Mouse (Mus musculus) megakaryocyte, embryonic 14.5 days (primary cell): ENCODE results near the gene Nup133. TPM values are rescaled to one million over a fixed set of nuclear protein-coding genes. Genes with fewer than 3 reads are reported as not detected.

Source experiments
- H3K27me3 ChIP-seq: replicated peaks from 2 replicates; pipeline ENCODE3; 2012; ENCODE audit warnings: inconsistent platforms
- H3K36me3 ChIP-seq: replicated peaks from 2 replicates; pipeline ENCODE3; 2012; ENCODE audit warnings: low read length, inconsistent platforms, mixed read lengths
- H3K4me1 ChIP-seq: 2 replicates; pipeline ENCODE4 v1.6.1; 2012; ENCODE audit warnings: inconsistent platforms
- H3K4me3 ChIP-seq: replicated peaks from 2 replicates; pipeline ENCODE3; 2012; ENCODE audit warnings: moderate library complexity, mild to moderate bottlenecking, inconsistent platforms
- H3K9me3 ChIP-seq: 2 replicates; pipeline ENCODE4 v1.6.1; 2012; ENCODE audit warnings: inconsistent platforms
- FLI1 ChIP-seq: IDR thresholded peaks from 2 replicates; pipeline ENCODE4 v1.6.1; 2012; ENCODE audit warnings: low read length, inconsistent platforms, mixed read lengths
- GATA1 ChIP-seq: IDR thresholded peaks from 3 replicates; pipeline ENCODE4 v1.6.1; 2012; ENCODE audit warnings: mixed read lengths, low read length, inconsistent platforms, borderline replicate concordance
- polyA plus RNA-seq: library from polyadenylated mRNA; stranded (reverse); fragments of >175 nt; gene quantifications from 2 replicates; pipeline ENCODE4 v1.2.3, GENCODE M21; 2012; ENCODE audit warnings: low replicate concordance; ENCODE audit not compliant: insufficient read depth

The Nup133 gene
- polyA plus RNA-seq, 1 experiment = 2.9 TPM

- Histone ChIP-seq H3K4me1 (peaks cover 44% of the 10 kb centered on the region), H3K9me3 (peaks cover 14% of the 10 kb centered on the region), H3K27me3 (peaks cover 30% of the 10 kb centered on the region), H3K36me3 (no peaks in the 10 kb centered on the region), H3K4me3 (peak overlapping the region; percentile 92)
- TF ChIP-seq FLI1 = no peak
These were observed 90.5 kb downstream of the Nup133 start for GRCm38 (mm10) chr8:123858574-123858940.

GRCm38 (mm10) chr8:123857361-123857760, 91.7 kb downstream of the Nup133 start:
- H3K9me3 ChIP-seq = peaks cover 10% of the 10 kb centered on the region
- no peak overlapping the region for H3K4me3 ChIP-seq
- peaks cover 40% of the 10 kb centered on the region for H3K4me1 ChIP-seq
- no peaks in the 10 kb centered on the region for H3K36me3 ChIP-seq
- TF ChIP-seq GATA1 (no peak), FLI1 (no peak)
- peaks cover 21% of the 10 kb centered on the region for H3K27me3 ChIP-seq

DNA sequence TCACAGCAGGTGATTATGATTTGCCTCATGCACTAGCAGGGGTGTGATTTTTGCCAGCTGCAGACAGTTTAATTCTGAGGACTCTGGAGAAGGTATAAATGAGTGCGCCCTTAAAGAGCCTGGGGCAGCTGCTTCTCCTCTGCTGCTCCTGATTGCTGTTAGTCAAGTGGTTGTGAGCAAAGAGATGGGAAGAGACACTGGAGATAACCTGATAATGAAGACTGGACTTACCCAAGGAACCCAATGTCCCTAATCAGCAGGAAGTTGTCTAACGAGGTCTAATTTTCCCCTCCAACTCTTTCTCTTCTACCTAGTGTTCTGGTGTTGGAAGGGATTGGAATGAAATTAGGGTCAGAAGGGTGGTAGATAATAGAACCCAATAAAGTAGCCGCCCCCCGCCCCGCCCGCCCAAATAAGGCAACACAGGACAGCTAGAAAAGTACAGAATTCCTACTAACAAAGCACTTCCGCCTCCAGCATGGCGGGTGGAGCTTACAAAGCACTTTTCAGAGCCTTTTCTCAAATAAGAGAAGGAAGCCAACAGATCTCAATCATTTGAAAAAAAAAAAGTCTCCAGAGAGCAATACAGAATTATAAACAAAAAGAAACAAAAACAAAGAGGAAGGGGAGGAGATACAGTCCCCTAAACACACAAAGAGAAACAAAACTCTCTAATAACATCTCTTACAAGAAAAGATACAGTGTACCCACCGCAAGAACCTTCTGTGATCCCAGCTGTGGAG, 94.2 kb downstream of the Nup133 start:
- TF ChIP-seq FLI1 (no peak), GATA1 (no peak)
- Histone ChIP-seq H3K4me3 (no peak overlapping the region), H3K4me1 (peaks cover 38% of the 10 kb centered on the region), H3K27me3 (peaks cover 8% of the 10 kb centered on the region), H3K9me3 (no peaks in the 10 kb centered on the region), H3K36me3 (no peaks in the 10 kb centered on the region)

GRCm38 (mm10) chr8:123854252-123854651, 94.8 kb downstream of the Nup133 start:
- Histone ChIP-seq H3K27me3 (peaks cover 4% of the 10 kb centered on the region), H3K4me3 (no peak overlapping the region), H3K9me3 (no peaks in the 10 kb centered on the region), H3K4me1 (peaks cover 33% of the 10 kb centered on the region), H3K36me3 (no peaks in the 10 kb centered on the region)
- no peak for TF ChIP-seq GATA1
- no peak for TF ChIP-seq FLI1

DNA sequence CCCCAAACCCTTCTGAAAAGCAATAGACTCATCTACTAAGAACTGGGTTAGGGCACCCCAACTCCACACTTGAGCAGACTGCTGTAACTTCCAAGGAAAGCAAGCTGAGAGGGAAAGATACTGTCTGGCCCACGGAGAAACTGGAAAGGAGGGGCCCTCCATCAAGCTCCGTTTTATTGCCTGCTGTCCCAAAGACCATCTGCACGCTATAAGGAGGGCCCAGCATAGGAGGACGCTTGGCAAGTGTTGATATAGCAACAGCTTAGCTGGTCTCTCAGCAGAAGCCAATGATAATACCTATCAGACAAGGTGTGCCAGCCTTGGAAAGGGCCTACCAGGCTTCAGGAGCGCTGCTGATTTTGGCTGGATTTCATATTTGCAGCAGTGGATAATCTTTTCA, 97.5 kb downstream of the Nup133 start:
- Histone ChIP-seq H3K4me1 (peaks cover 29% of the 10 kb centered on the region), H3K4me3 (no peak overlapping the region), H3K36me3 (no peaks in the 10 kb centered on the region), H3K9me3 (no peaks in the 10 kb centered on the region), H3K27me3 (peaks cover 14% of the 10 kb centered on the region)
- no peak for TF ChIP-seq FLI1
- no peak for TF ChIP-seq GATA1

DNA sequence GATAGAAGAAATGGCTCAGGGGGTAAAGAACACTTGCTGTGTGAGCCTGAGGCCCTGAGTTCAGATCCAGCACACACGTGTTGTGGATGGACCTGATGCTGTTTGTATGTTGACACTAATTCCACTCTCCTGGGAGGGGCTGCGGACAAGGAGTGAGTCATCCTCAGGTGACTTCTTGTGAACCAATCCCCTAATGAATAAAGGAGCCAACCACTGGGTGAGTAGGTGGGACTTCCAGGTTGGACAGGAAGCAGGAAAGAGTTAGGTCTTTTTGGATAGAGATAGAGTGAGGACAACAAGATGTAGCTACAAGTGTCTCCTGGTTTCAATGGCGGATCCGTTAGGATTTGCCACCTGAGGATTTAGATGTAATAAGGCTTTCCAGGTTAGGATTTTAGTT, 99.7 kb downstream of the Nup133 start:
- Histone ChIP-seq H3K4me1 (peaks cover 38% of the 10 kb centered on the region), H3K36me3 (peaks cover 3% of the 10 kb centered on the region), H3K4me3 (no peak overlapping the region), H3K9me3 (no peaks in the 10 kb centered on the region), H3K27me3 (peaks cover 18% of the 10 kb centered on the region)
- no peak for TF ChIP-seq FLI1
- no peak for TF ChIP-seq GATA1

GRCm38 (mm10) chr8:123847546-123847945, 101.5 kb downstream of the Nup133 start:
- no peaks in the 10 kb centered on the region for H3K9me3 ChIP-seq
- H3K36me3 ChIP-seq = peaks cover 5% of the 10 kb centered on the region
- H3K4me3 ChIP-seq = no peak overlapping the region
- H3K27me3 ChIP-seq = peaks cover 18% of the 10 kb centered on the region
- peaks cover 34% of the 10 kb centered on the region for H3K4me1 ChIP-seq
- TF ChIP-seq GATA1 = no peak
- TF ChIP-seq FLI1 = no peak

Other genes starting within 250 kb of the Nup133 start
- 6.3 TPM in 1 of 2 replicates, not detected in the other for gene Rab4a, start 143.3 kb downstream of the Nup133 start, polyA plus RNA-seq
- gene Ccsap, start 89.1 kb downstream of the Nup133 start, polyA plus RNA-seq = 1.5 TPM in 1 of 2 replicates, not detected in the other
- gene Acta1, start 54.5 kb downstream of the Nup133 start, polyA plus RNA-seq = 0.45 TPM in 1 of 2 replicates, not detected in the other
- gene Abcb10, start 33.9 kb upstream of the Nup133 start, polyA plus RNA-seq = 1.0 and 2.7 TPM in 2 replicates
- gene Taf5l, start 72.1 kb upstream of the Nup133 start, polyA plus RNA-seq = 2.3 and 8.0 TPM in 2 replicates
- 0.37 and 0.92 TPM in 2 replicates for gene Urb2, start 72.2 kb upstream of the Nup133 start, polyA plus RNA-seq